Mouse (Mus musculus): ENCODE results near the gene Tmem184b. TPM values are rescaled to one million over a fixed set of nuclear protein-coding genes. Genes with fewer than 3 reads are reported as not detected.

The Tmem184b gene
- polyA plus RNA-seq, 1 experiment from 2014 or later: 56.6 TPM

GRCm38 (mm10) chr15:79352479-79352878, 50.9 kb downstream of the Tmem184b start:
- Histone ChIP-seq H3K4me2 (ENCODE audit: low read length) (no peak overlapping the region), H3K4me3 (ENCODE audit: low read depth, low read length) (no peak overlapping the region), H3K27ac (ENCODE audit: low read depth) (no peak overlapping the region), H3K36me3 (ENCODE audit: control insufficient read depth, insufficient read depth, low read length) (no peaks in the 10 kb centered on the region), H3K9me3 (ENCODE audit: control insufficient read depth, low read length) (no peaks in the 10 kb centered on the region), H3K27me3 (replicated peaks; ENCODE audit: control insufficient read depth, insufficient read depth, low read length) (no peaks in the 10 kb centered on the region), H3K9ac (ENCODE audit: low read length) (no peak overlapping the region), H3K4me1 (replicated peaks; ENCODE audit: control insufficient read depth, insufficient read depth, low read length) (peaks cover 24% of the 10 kb centered on the region)
- ATAC-seq (replicated peaks; ENCODE audit: low FRiP score, low TSS enrichment, low read depth) (no peak), DNase-seq (ENCODE audit: low spot score) (no peak)
- WGBS: 83% methylated on average over 6 of the region's 6 CpGs

DNA sequence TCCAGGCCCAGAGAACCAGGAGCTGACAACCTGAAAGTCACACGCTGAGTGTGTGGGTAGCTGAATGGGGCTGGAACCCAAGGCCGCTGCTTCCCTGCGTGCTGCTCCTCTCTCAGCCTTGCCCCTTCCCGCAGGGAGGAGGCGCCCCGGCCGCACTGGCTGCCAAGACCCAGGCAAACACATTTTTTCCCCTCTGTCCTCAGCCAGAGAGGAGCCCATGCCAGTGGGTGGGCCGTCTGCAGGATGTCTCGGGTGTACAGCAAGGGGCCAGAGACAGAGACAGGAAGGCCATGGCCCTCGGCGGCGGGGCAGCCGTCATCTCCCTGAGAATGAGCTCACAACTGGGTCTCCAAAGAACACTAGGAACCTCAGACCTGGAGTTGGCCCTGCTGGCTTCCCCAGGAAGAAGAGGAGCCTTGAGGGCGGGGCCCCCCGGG, 52.0 kb downstream of the Tmem184b start:
- Histone ChIP-seq H3K27ac (ENCODE audit: low read depth) (peak overlapping the region; percentile 1; the same call in 1 of the 2 replicates), H3K4me1 (replicated peaks; ENCODE audit: control insufficient read depth, insufficient read depth, low read length) (peaks cover 16% of the 10 kb centered on the region), H3K4me2 (ENCODE audit: low read length) (no peak overlapping the region), H3K4me3 (ENCODE audit: low read depth, low read length) (no peak overlapping the region), H3K9me3 (ENCODE audit: control insufficient read depth, low read length) (no peaks in the 10 kb centered on the region), H3K36me3 (ENCODE audit: control insufficient read depth, insufficient read depth, low read length) (no peaks in the 10 kb centered on the region), H3K27me3 (replicated peaks; ENCODE audit: control insufficient read depth, insufficient read depth, low read length) (no peaks in the 10 kb centered on the region), H3K9ac (ENCODE audit: low read length) (no peak overlapping the region)
- WGBS: 18% methylated on average over 15 of the region's 15 CpGs
- ATAC-seq (replicated peaks; ENCODE audit: low FRiP score, low TSS enrichment, low read depth) (no peak), DNase-seq (ENCODE audit: low spot score) (no peak)

GRCm38 (mm10) chr15:79350866-79351265, 52.5 kb downstream of the Tmem184b start:
- H3K36me3 ChIP-seq (ENCODE audit: control insufficient read depth, insufficient read depth, low read length): no peaks in the 10 kb centered on the region
- H3K9ac ChIP-seq (ENCODE audit: low read length): no peak overlapping the region
- ATAC-seq (replicated peaks; ENCODE audit: low FRiP score, low TSS enrichment, low read depth) (no peak), DNase-seq (ENCODE audit: low spot score) (no peak)
- no peak overlapping the region for H3K4me2 ChIP-seq (ENCODE audit: low read length)
- no peak overlapping the region for H3K27ac ChIP-seq (ENCODE audit: low read depth)
- WGBS: 93% methylated on average over 4 of the region's 4 CpGs
- H3K9me3 ChIP-seq (ENCODE audit: control insufficient read depth, low read length): no peaks in the 10 kb centered on the region
- H3K27me3 ChIP-seq (replicated peaks; ENCODE audit: control insufficient read depth, insufficient read depth, low read length): no peaks in the 10 kb centered on the region
- H3K4me3 ChIP-seq (ENCODE audit: low read depth, low read length): no peak overlapping the region
- H3K4me1 ChIP-seq (replicated peaks; ENCODE audit: control insufficient read depth, insufficient read depth, low read length): peaks cover 13% of the 10 kb centered on the region

DNA sequence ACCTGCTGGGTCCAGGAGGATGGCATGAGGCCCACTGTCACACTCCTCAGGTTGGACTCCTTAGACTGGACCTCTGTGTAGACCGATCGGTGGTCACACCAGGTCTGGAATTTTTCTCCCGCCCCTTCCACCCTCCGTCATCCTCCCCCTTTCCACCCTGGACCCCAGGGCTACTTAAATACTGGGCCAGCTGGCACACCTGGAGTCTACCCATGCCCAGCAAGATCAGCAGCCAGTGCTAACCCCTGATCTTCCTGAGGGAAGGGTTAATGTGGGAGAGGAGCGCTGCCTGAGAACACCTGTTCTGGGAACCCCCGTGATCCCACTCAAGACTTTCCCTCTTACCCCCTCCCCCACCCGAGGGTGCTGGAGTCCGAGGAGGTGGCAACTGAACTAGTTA, 54.7 kb downstream of the Tmem184b start:
- peak overlapping the region; percentile 73 for H3K4me3 ChIP-seq (ENCODE audit: low read depth, low read length)
- no peaks in the 10 kb centered on the region for H3K27me3 ChIP-seq (replicated peaks; ENCODE audit: control insufficient read depth, insufficient read depth, low read length)
- no peaks in the 10 kb centered on the region for H3K9me3 ChIP-seq (ENCODE audit: control insufficient read depth, low read length)
- 0 out of 2 replicates have a peak, but pooled peaks have one; percentile 5 for ATAC-seq (replicated peaks; ENCODE audit: low FRiP score, low TSS enrichment, low read depth)
- peak overlapping the region; percentile 87 for H3K9ac ChIP-seq (ENCODE audit: low read length)
- peaks cover 13% of the 10 kb centered on the region for H3K4me1 ChIP-seq (replicated peaks; ENCODE audit: control insufficient read depth, insufficient read depth, low read length)
- H3K27ac ChIP-seq (ENCODE audit: low read depth): peak overlapping the region; percentile 99; the same call in 1 of the 2 replicates
- no peak for DNase-seq (ENCODE audit: low spot score)
- WGBS: 45% methylated on average over 8 of the region's 8 CpGs
- no peaks in the 10 kb centered on the region for H3K36me3 ChIP-seq (ENCODE audit: control insufficient read depth, insufficient read depth, low read length)
- peak overlapping the region; percentile 82 for H3K4me2 ChIP-seq (ENCODE audit: low read length)

- Histone ChIP-seq H3K27ac (ENCODE audit: low read depth) (peak overlapping the region; percentile 99), H3K4me2 (ENCODE audit: low read length) (peak overlapping the region; percentile 82), H3K4me1 (replicated peaks; ENCODE audit: control insufficient read depth, insufficient read depth, low read length) (peaks cover 13% of the 10 kb centered on the region), H3K27me3 (replicated peaks; ENCODE audit: control insufficient read depth, insufficient read depth, low read length) (no peaks in the 10 kb centered on the region), H3K36me3 (ENCODE audit: control insufficient read depth, insufficient read depth, low read length) (no peaks in the 10 kb centered on the region), H3K4me3 (ENCODE audit: low read depth, low read length) (peak overlapping the region; percentile 73), H3K9ac (ENCODE audit: low read length) (peak overlapping the region; percentile 87), H3K9me3 (ENCODE audit: control insufficient read depth, low read length) (no peaks in the 10 kb centered on the region)
- 2% methylated on average over 46 of the region's 46 CpGs for WGBS
- DNase-seq (ENCODE audit: low spot score) (peak; percentile 90), ATAC-seq (replicated peaks; ENCODE audit: low FRiP score, low TSS enrichment, low read depth) (peak; percentile 82)
Measured at GRCm38 (mm10) chr15:79347845-79348506, 55.4 kb downstream of the Tmem184b start.

- WGBS: under 1% methylated on average over 61 of the region's 61 CpGs
Measured at GRCm38 (mm10) chr15:79347165-79347844, 56.1 kb downstream of the Tmem184b start.

GRCm38 (mm10) chr15:79346051-79346793, 57.1 kb downstream of the Tmem184b start, which contains the start of gene Maff:
Maff (plus strand) TSS chr15:79346621.
- no peak for ATAC-seq (replicated peaks; ENCODE audit: low FRiP score, low TSS enrichment, low read depth)
- no peaks in the 10 kb centered on the region for H3K36me3 ChIP-seq (ENCODE audit: control insufficient read depth, insufficient read depth, low read length)
- WGBS: 56% methylated on average over 8 of the region's 8 CpGs
- DNase-seq (ENCODE audit: low spot score): no peak
- 0 out of 2 replicates have a peak, but pooled peaks cover 2% of the 10 kb centered on the region for H3K9me3 ChIP-seq (ENCODE audit: control insufficient read depth, low read length)
- peak within 1 kb of the TSS; percentile 87 for H3K9ac ChIP-seq (ENCODE audit: low read length)
- H3K4me3 ChIP-seq (ENCODE audit: low read depth, low read length): peak within 1 kb of the TSS; percentile 73
- peaks cover 7% of the 10 kb centered on the region for H3K4me1 ChIP-seq (replicated peaks; ENCODE audit: control insufficient read depth, insufficient read depth, low read length)
- H3K27ac ChIP-seq (ENCODE audit: low read depth): peak within 1 kb of the TSS; percentile 99
- peak within 1 kb of the TSS; percentile 82 for H3K4me2 ChIP-seq (ENCODE audit: low read length)
- no peaks in the 10 kb centered on the region for H3K27me3 ChIP-seq (replicated peaks; ENCODE audit: control insufficient read depth, insufficient read depth, low read length)

More at GRCm38 (mm10) chr15:79347165-79347844, 56.1 kb downstream of the Tmem184b start:
- peak; percentile 99 for DNase-seq (ENCODE audit: low spot score)
- ATAC-seq (replicated peaks; ENCODE audit: low FRiP score, low TSS enrichment, low read depth): peak; percentile 91
- Histone ChIP-seq H3K4me2 (ENCODE audit: low read length) (peak overlapping the region; percentile 82), H3K9me3 (ENCODE audit: control insufficient read depth, low read length) (no peaks in the 10 kb centered on the region), H3K27me3 (replicated peaks; ENCODE audit: control insufficient read depth, insufficient read depth, low read length) (no peaks in the 10 kb centered on the region), H3K27ac (ENCODE audit: low read depth) (peak overlapping the region; percentile 99), H3K9ac (ENCODE audit: low read length) (peak overlapping the region; percentile 87), H3K4me3 (ENCODE audit: low read depth, low read length) (peak overlapping the region; percentile 73), H3K4me1 (replicated peaks; ENCODE audit: control insufficient read depth, insufficient read depth, low read length) (peaks cover 13% of the 10 kb centered on the region), H3K36me3 (ENCODE audit: control insufficient read depth, insufficient read depth, low read length) (no peaks in the 10 kb centered on the region)

GRCm38 (mm10) chr15:79344627-79345026, 58.7 kb downstream of the Tmem184b start:
- 67% methylated on average over 4 of the region's 4 CpGs for WGBS
- Histone ChIP-seq H3K27me3 (replicated peaks; ENCODE audit: control insufficient read depth, insufficient read depth, low read length) (no peaks in the 10 kb centered on the region), H3K4me1 (replicated peaks; ENCODE audit: control insufficient read depth, insufficient read depth, low read length) (peaks cover 3% of the 10 kb centered on the region; the same call in 1 of the 2 replicates), H3K4me3 (ENCODE audit: low read depth, low read length) (no peak overlapping the region), H3K9me3 (ENCODE audit: control insufficient read depth, low read length) (0 out of 2 replicates have a peak, but pooled peaks cover 2% of the 10 kb centered on the region), H3K9ac (ENCODE audit: low read length) (no peak overlapping the region), H3K4me2 (ENCODE audit: low read length) (no peak overlapping the region), H3K36me3 (ENCODE audit: control insufficient read depth, insufficient read depth, low read length) (no peaks in the 10 kb centered on the region), H3K27ac (ENCODE audit: low read depth) (no peak overlapping the region)
- ATAC-seq (replicated peaks; ENCODE audit: low FRiP score, low TSS enrichment, low read depth) (no peak), DNase-seq (ENCODE audit: low spot score) (no peak)

All from intestine, embryonic 14.5 days (tissue).